Comparison of ENCODE assay signal across 8 mouse cellular contexts in genomic region chr2:84650464-84651195, GRCm38 (mm10). TPM values are rescaled to one million over a fixed set of nuclear protein-coding genes. Genes with fewer than 3 reads are reported as not detected.
A peak's percentile ranks its signal among the peaks of the same experiment; 100 is the strongest.
DNase-seq lines count a peak whose midpoint lies in the region; ATAC-seq and TF ChIP-seq lines count a peak whose summit lies in the region.

Gene Ctnnd1 (minus strand): TSS chr2:84650765.

- peak within 1 kb of the TSS; percentile 93 for H3K9ac ChIP-seq in ES-E14 (ENCODE audit: insufficient read depth, low read depth, low read length, poor library complexity, severe bottlenecking)
- peak within 1 kb of the TSS; percentile 83 for H3K9ac ChIP-seq in forebrain, embryonic 11.5 days (ENCODE audit: low read length)
- peak within 1 kb of the TSS; percentile 80 for H3K9ac ChIP-seq in heart, embryonic 15.5 days
- H3K9ac ChIP-seq in liver, embryonic 13.5 days, result peak within 1 kb of the TSS; percentile 85
- H3K9ac ChIP-seq in neural tube, embryonic 12.5 days, result peak within 1 kb of the TSS; percentile 84

- H3K4me1 ChIP-seq in ES-E14 (ENCODE audit: control insufficient read depth in 2 of 2, insufficient read depth in 2 of 2, low read length in 2 of 2, poor library complexity in 1 of 2), result peaks cover 2 to 4% of the 10 kb centered on the region in 2 experiments; a peak in 3 of 4 replicates
- H3K4me1 ChIP-seq in forebrain, embryonic 11.5 days (replicated peaks; ENCODE audit: control insufficient read depth, insufficient read depth, low read length), result no peaks in the 10 kb centered on the region
- peaks cover 19% of the 10 kb centered on the region for H3K4me1 ChIP-seq in heart, embryonic 15.5 days (replicated peaks)
- peaks cover 37% of the 10 kb centered on the region for H3K4me1 ChIP-seq in liver, embryonic 13.5 days (replicated peaks)
- H3K4me1 ChIP-seq in neural tube, embryonic 12.5 days, result no peaks in the 10 kb centered on the region

- WGBS in forebrain, embryonic 11.5 days, result under 1% methylated on average over 15 of the region's 15 CpGs
- 0% methylated on average over 15 of the region's 15 CpGs for WGBS in heart, embryonic 15.5 days
- 1% methylated on average over 15 of the region's 15 CpGs for WGBS in liver, embryonic 13.5 days (ENCODE audit: insufficient replicate concordance)
- 1% methylated on average over 15 of the region's 15 CpGs for WGBS in neural tube, embryonic 12.5 days

- H3K9me3 ChIP-seq in ES-E14 (ENCODE audit: control insufficient read depth, insufficient read depth, low read depth, low read length), result no peaks in the 10 kb centered on the region
- H3K9me3 ChIP-seq in forebrain, embryonic 11.5 days (ENCODE audit: control insufficient read depth, low read length), result no peaks in the 10 kb centered on the region
- H3K9me3 ChIP-seq in heart, embryonic 15.5 days (replicated peaks), result no peaks in the 10 kb centered on the region
- no peaks in the 10 kb centered on the region for H3K9me3 ChIP-seq in liver, embryonic 13.5 days (replicated peaks)
- no peaks in the 10 kb centered on the region for H3K9me3 ChIP-seq in neural tube, embryonic 12.5 days

- H3K4me2 ChIP-seq in forebrain, embryonic 11.5 days (ENCODE audit: low read depth, low read length, severe bottlenecking), result peak within 1 kb of the TSS; percentile 73
- peak within 1 kb of the TSS; percentile 69 for H3K4me2 ChIP-seq in heart, embryonic 15.5 days
- H3K4me2 ChIP-seq in liver, embryonic 13.5 days, result peak within 1 kb of the TSS; percentile 76
- H3K4me2 ChIP-seq in neural tube, embryonic 12.5 days (replicated peaks), result peak within 1 kb of the TSS; percentile 75

- no peaks in the 10 kb centered on the region for H3K27me3 ChIP-seq in forebrain, embryonic 11.5 days (ENCODE audit: control insufficient read depth, insufficient read depth, low read length)
- H3K27me3 ChIP-seq in heart, embryonic 15.5 days, result no peaks in the 10 kb centered on the region
- H3K27me3 ChIP-seq in liver, embryonic 13.5 days, result no peaks in the 10 kb centered on the region
- H3K27me3 ChIP-seq in neural tube, embryonic 12.5 days (replicated peaks), result no peaks in the 10 kb centered on the region

- DNase-seq in ES-E14 (ENCODE audit: low read depth, low spot score), result peak; percentile 77
- peak; percentile 74 for DNase-seq in c-Kit-positive CD71-positive TER-119-positive erythroid progenitor cells, embryonic 14.5 days (ENCODE audit: low spot score)
- DNase-seq in forebrain, embryonic 11.5 days (ENCODE audit: low spot score), result peak; percentile 82
- DNase-seq in kidney, postnatal 25 days, result peak; percentile 90 to 95
- DNase-seq in liver, embryonic 13.5 days, result peak; percentile 70
- DNase-seq in urinary bladder, postnatal 14 days (ENCODE audit: low spot score), result peak; percentile 87

- H3K4me3 ChIP-seq in ES-E14 (ENCODE audit: insufficient read depth in 1 of 2, low read depth in 1 of 2, low read length in 2 of 2, poor library complexity in 1 of 2, severe bottlenecking in 1 of 2), result peak within 1 kb of the TSS; percentile 82 to 89
- H3K4me3 ChIP-seq in forebrain, embryonic 11.5 days (ENCODE audit: low read depth, low read length), result peak within 1 kb of the TSS; percentile 65
- H3K4me3 ChIP-seq in heart, embryonic 15.5 days, result peak within 1 kb of the TSS; percentile 71
- H3K4me3 ChIP-seq in liver, embryonic 13.5 days (replicated peaks), result peak within 1 kb of the TSS; percentile 71
- H3K4me3 ChIP-seq in neural tube, embryonic 12.5 days, result peak within 1 kb of the TSS; percentile 63

- peak; percentile 97 for ATAC-seq in forebrain, embryonic 11.5 days (replicated peaks; ENCODE audit: low FRiP score)
- ATAC-seq in heart, embryonic 15.5 days (replicated peaks; ENCODE audit: insufficient number of reproducible peaks, insufficient read depth, low FRiP score, low read depth), result peak; percentile 98
- ATAC-seq in liver, embryonic 13.5 days (ENCODE audit: low read depth), result peak; percentile 88
- ATAC-seq in neural tube, embryonic 12.5 days (ENCODE audit: low FRiP score, low read depth), result peak; percentile 92

- H3K27ac ChIP-seq in ES-E14 (ENCODE audit: insufficient read depth, low read depth, low read length, poor library complexity, severe bottlenecking), result peak within 1 kb of the TSS; percentile 86
- H3K27ac ChIP-seq in forebrain, embryonic 11.5 days (ENCODE audit: low read depth, low read length), result peak within 1 kb of the TSS; percentile 72
- peak within 1 kb of the TSS; percentile 98 for H3K27ac ChIP-seq in heart, embryonic 15.5 days
- H3K27ac ChIP-seq in liver, embryonic 13.5 days, result peak within 1 kb of the TSS; percentile 85
- peak within 1 kb of the TSS; percentile 77 for H3K27ac ChIP-seq in neural tube, embryonic 12.5 days

- 0 out of 2 replicates have a peak, but pooled peaks cover 2% of the 10 kb centered on the region for H3K36me3 ChIP-seq in ES-E14 (ENCODE audit: control insufficient read depth, insufficient read depth, low read length, poor library complexity, severe bottlenecking)
- no peaks in the 10 kb centered on the region for H3K36me3 ChIP-seq in forebrain, embryonic 11.5 days (ENCODE audit: control insufficient read depth, insufficient read depth, low read length)
- no peaks in the 10 kb centered on the region for H3K36me3 ChIP-seq in heart, embryonic 15.5 days
- H3K36me3 ChIP-seq in liver, embryonic 13.5 days, result no peaks in the 10 kb centered on the region
- H3K36me3 ChIP-seq in neural tube, embryonic 12.5 days, result no peaks in the 10 kb centered on the region

- in situ Hi-C loops in ES-E14 (cut with MboI; ENCODE audit: low sequenced_read_pairs in 2 of 2, unreplicated experiment in 2 of 2), result no loop called here

TF ChIP-seq in ES-E14, 5 proteins besides CTCF, POLR2A, EP300 and RAD21:
- TF ChIP-seq MAFK (IDR thresholded peaks at IDR 0.05; ENCODE audit: insufficient read depth, low read depth, low read length) (no peak), ZNF384 (IDR thresholded peaks at IDR 0.05; ENCODE audit: low read depth, low read length) (peak; percentile 99), CHD2 (IDR thresholded peaks at IDR 0.05; ENCODE audit: low read depth, low read length) (peak; percentile 90), HCFC1 (IDR thresholded peaks at IDR 0.05; ENCODE audit: borderline replicate concordance, insufficient read depth, low read length) (no peak)

RNA-seq across cellular contexts. Expression of gene Ctnnd1, which starts in this region (rescaled TPM):
- 48.2 and 51.5 TPM in 2 replicates for total RNA-seq in ES-E14 (2012; rRNA removed)
- polyA plus RNA-seq in forebrain, embryonic 11.5 days (2014; fragmentation: Nextera tagmentation; extraction: Ambion mirVana), result 33.4 and 36.2 TPM in 2 replicates
- polyA plus RNA-seq in heart, embryonic 15.5 days (2015; fragmentation: Nextera tagmentation; extraction: Ambion mirVana), result 57.6 and 62.9 TPM in 2 replicates
- 10.8 and 16.7 TPM in 2 replicates for polyA plus RNA-seq in liver, embryonic 13.5 days (2015; fragmentation: Nextera tagmentation; extraction: Ambion mirVana)
- polyA plus RNA-seq in neural tube, embryonic 12.5 days (2016; fragmentation: Nextera tagmentation; extraction: Ambion mirVana), result 44.3 and 50.4 TPM in 2 replicates

Comparison
In these comparisons a context has a peak if more than half of its experiments do, and no peak if none do; other contexts are left out.
1. Peak in every context shown above with its lines: DNase-seq, ATAC-seq, H3K4me3 ChIP-seq and H3K27ac ChIP-seq.